Mouse (Mus musculus) cerebellum, postnatal 14 days (tissue): ENCODE measurements around the gene Dync1i2.
A peak's percentile ranks its signal among the peaks of the same experiment; 100 is the strongest.

ENCODE experiments used
- DNase-seq, 2 experiments: peaks; one replicate each; pipeline ENCODE4 v3.0.0; 2021; ENCODE audit warnings: mixed read lengths in 2 of 2

The Dync1i2 gene

DNA sequence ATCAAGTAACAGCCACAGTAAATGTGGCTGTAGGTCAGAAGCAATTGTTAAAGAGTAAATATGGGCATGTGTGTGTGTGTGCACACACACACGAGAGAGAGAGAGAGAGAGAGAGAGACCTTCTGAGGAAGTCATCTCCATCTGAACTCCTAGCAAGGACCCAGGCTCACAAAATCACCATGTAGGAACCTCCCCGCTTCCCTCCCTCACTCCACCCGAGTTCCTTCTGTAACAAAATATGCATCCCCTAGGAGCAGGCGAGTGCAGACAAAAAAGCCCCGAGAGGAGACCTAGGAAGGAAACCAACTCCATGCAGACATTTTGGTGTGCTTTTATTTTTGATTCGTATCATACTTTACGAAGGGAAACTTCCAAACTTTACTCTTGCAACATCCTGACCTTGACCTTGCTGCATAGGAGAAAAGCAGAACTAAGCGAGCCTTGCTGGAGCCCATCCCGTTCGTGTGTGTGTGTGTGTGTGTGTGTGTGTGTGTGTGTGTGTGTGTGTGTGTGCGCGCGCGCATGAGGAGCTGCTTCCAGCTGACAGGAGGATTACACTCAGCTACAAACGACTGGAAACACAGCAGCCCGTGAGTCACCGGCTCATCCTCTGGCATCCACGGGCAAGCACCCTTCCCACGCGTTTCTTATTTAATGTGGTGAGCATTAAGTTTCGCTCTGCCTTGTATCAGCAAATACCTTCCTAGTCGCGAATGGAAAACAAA, 62.6 kb downstream of the Dync1i2 start:
- DNase-seq, result no peak

DNA sequence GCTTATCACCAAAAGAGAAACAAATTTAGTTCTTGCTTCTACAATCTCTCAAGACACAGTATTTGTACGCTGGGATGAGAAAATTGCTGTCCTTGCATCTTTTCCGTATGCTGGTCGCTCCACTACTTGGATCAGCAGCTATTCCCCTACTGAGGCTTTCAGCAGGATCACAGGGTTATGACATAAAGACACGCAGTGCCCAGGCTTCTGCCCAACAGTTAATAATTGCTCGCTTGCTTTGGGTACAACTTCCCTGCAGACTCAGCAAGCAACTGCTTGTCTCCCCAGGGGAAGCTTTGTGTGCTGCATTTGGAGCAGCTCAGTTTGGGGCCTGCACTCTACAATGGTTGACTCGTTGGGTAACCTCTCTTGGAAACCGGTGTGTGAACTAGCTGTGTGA, 64.2 kb downstream of the Dync1i2 start:
- DNase-seq, result peak in 1 of 2 experiments; percentile 18

DNA sequence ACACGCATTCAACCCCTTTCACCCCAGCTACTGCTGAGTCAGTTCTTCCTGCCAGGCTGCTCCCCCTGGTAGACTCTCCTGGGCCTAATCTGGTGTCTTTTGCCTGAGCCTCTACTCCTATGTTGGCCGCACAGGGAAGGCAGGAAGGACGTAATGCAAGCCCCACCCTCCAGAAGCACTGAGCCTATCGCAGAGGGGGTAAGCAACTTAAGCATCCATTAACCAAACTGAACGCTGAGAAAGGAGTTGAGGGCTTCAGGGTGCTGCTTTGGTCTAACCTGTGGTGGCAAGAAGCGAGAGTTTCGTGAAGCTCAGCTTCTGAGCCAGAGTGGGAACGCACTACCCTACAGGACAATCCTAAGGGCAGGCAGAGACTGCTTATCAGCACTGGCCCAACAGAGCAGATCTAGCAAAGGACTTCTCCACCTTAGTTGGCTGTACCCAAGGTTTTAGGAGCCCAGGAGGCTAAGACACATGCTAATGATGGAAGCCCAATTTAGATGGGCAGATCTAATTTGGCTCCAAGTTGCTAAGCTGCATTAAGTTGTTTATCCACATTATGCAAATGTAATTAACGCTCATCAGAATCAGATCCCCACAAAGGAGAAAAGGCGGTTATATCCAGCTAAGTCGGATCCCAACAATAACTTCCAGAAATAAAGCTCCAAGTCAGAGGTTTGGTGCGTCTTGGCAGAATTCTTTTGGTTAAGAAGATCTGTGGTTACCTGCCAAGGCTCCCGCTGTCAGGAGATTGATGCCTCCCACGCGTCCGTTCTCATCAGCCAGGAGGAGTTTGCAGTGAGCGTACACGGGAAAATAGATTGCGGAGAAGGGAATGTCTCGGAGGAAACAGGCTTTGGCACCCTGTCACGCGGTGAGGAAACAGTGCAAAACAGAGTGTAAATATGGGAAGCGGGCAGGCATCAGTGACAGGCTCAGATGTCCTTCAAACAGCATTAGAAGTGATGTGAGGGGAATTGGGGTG, 67.6 kb downstream of the Dync1i2 start:
- DNase-seq, result peak; percentile 79

DNA sequence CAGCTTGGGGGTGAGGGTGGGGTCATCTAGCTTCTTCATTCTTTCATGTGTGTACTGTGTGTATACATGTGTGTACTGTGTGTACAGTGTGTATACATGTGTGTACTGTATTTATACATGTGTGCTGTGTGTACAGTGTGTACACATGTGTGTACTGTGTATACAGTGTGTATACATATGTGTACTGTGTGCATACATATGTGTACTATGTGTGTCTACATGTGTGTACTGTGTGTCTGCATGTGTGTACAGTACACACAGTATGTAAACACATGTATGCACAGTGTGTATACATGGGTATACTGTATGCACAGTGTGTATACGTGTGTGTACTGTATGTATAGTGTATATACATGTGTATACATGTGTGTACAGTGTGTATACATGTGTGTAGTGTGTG, 70.5 kb downstream of the Dync1i2 start:
- DNase-seq, result no peak

DNA sequence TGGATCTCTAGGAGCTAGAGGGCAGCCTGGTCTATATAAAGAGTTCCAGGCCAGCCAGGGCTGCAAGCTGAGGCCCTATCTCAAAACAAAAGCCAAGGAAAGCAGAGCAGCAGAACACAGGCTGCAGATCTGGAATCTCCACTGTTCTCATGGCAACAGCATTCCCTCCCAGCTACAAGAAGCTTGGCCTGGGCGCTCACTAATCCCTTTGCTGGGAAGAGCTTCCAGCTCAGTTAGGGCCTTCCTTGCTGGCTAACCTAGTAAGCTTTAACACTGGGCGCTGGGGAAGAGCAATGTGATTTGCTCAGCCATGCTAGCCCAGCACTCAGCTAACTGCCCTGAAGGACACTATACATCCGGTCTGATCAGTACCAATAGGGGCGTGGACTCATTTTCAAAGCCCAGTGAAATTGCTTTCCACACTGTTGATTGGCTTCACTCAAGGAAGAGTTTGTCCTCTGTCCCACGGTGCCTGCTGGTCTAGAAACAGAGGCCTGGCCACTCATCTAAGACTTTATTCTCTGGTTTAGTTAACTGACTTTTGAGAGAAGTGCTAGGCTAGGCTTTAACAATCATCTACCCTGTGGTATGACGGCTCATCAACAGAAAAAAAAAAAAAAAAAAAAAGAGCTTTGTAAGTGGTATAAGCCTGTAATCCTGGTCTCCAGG, 78.7 kb downstream of the Dync1i2 start:
- DNase-seq, result peak; percentile 63 to 66

- DNase-seq, result no peak
These were observed 80.1 kb downstream of the Dync1i2 start for GRCm38 (mm10) chr2:71291566-71291965.

GRCm38 (mm10) chr2:71293983-71294382, 82.5 kb downstream of the Dync1i2 start:
- no peak for DNase-seq

- DNase-seq, result no peak
These were observed 83.0 kb downstream of the Dync1i2 start for GRCm38 (mm10) chr2:71294489-71294888.

DNA sequence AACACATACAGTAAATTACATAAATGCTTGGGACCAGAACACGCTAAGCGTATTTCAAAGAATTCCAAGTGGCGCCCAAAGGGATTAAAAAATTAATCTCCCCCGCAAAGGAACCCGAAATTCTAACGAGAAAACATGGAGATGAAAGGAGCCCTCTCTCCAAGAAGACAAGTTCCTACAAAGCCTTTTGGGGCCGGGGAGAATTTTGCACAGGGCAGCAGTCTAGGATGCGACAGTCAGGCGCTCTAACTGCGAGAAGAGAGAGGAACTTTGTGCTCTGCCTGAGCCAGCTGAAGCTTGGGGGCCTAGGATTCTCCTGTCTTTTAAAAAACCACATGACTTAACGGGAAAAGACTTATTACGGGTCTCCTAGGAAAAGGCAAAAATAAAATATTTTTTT, 84.3 kb downstream of the Dync1i2 start:
- DNase-seq, result no peak

- no peak for DNase-seq
These were observed 86.0 kb downstream of the Dync1i2 start for GRCm38 (mm10) chr2:71297501-71297900.

- DNase-seq, result no peak
These were observed 87.2 kb downstream of the Dync1i2 start for GRCm38 (mm10) chr2:71298729-71299128.

GRCm38 (mm10) chr2:71302156-71302663, 90.7 kb downstream of the Dync1i2 start:
- peak in 1 of 2 experiments; percentile 23 for DNase-seq

DNA sequence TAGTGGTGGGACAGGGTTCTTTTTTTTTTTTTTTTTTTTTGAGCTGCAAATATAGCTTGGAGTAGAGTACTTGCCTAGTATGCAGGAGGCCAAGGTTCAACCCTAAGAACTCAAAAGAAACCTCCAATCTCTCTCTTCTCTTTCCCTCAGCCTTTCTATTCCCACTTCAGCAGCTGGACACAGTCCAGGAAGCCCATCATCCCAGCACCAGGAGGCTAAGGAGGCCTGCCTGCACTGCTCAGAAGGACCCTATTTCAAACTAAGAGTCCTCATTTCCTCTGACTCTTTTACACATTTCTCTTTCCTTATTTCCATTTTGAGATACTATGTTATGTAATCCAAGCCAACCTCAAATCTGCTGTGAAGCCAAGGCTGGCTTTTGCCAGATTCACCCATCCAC, 91.7 kb downstream of the Dync1i2 start:
- DNase-seq, result peak; percentile 27 to 33

DNA sequence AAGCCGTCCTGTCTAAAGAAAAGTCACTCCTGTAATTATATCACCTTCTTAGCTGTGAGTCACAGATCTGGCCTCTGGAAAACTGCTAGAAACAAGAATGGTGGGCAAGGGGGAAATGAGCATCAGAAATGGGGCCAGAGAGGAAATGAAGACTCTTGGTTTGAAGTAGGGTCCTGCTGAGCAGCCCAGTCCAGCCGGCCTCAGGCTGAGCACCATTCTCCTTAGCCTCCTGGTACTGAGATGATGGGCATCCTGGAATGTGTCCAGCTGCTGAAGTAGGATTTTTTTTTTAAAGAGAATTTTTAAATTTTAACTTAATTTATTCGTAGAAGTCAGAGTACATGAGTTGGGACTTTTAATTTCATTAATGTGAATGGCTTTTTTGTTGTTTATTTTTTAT, 93.3 kb downstream of the Dync1i2 start:
- no peak for DNase-seq

GRCm38 (mm10) chr2:71306357-71306756, 94.9 kb downstream of the Dync1i2 start:
- no peak for DNase-seq

GRCm38 (mm10) chr2:71309726-71310125, 98.2 kb downstream of the Dync1i2 start:
- no peak for DNase-seq

DNA sequence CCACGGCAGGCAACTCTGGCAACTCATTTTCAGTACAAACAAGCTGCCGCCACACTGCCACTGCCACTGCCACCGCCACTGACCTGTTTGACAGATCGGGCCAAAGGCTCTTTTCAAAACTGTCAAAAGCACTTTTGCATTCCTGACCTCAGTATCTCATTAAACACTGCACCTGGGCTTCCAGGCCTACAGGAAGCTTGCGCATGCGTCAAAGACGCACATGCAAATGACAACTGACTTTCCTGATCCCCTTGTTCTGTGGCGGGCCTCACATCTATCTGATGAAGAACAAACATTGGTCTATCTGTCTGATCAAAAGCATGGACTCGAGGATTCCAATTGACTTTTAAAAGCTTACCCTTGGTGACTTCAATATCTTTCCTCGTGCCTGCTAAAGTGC, 100.6 kb downstream of the Dync1i2 start:
- no peak for DNase-seq
